Mouse (Mus musculus): ENCODE data around the gene Magi2. TPM values are rescaled to one million over a fixed set of nuclear protein-coding genes. Genes with fewer than 3 reads are reported as not detected.
A peak's percentile ranks its signal among the peaks of the same experiment; 100 is the strongest.

Gene Magi2
- 26.8 and 39.5 TPM in 2 replicates for polyA plus RNA-seq (2015; fragmentation: Nextera tagmentation; extraction: Ambion mirVana)

GRCm38 (mm10) chr5:19226866-19227243 is at the start of gene Magi2:
Gene Magi2, plus strand, starts transcription at chr5:19227036.
- H3K9me3 ChIP-seq (replicated peaks), result no peaks in the 10 kb centered on the region
- no peaks in the 10 kb centered on the region for H3K27me3 ChIP-seq (replicated peaks)
- H3K4me3 ChIP-seq (replicated peaks), result peak within 1 kb of the TSS; percentile 72
- H3K27ac ChIP-seq (replicated peaks), result peak within 1 kb of the TSS; percentile 85
- no peak for ATAC-seq (ENCODE audit: low FRiP score)
- H3K36me3 ChIP-seq, result no peaks in the 10 kb centered on the region
- peaks cover 28% of the 10 kb centered on the region for H3K4me1 ChIP-seq
- WGBS, result 3% methylated on average over 23 of the region's 26 CpGs
- H3K9ac ChIP-seq (replicated peaks), result peak within 1 kb of the TSS; percentile 72
- peak within 1 kb of the TSS; percentile 98 for H3K4me2 ChIP-seq

GRCm38 (mm10) chr5:19178594-19178993 is 48.2 kb upstream of the Magi2 start:
- H3K4me3 ChIP-seq (replicated peaks), result no peak overlapping the region
- WGBS, result 74% methylated on average over 6 of the region's 6 CpGs
- no peak for ATAC-seq (ENCODE audit: low FRiP score)
- no peaks in the 10 kb centered on the region for H3K4me1 ChIP-seq
- H3K4me2 ChIP-seq, result no peak overlapping the region
- no peaks in the 10 kb centered on the region for H3K36me3 ChIP-seq
- no peaks in the 10 kb centered on the region for H3K27me3 ChIP-seq (replicated peaks)
- no peak overlapping the region for H3K27ac ChIP-seq (replicated peaks)
- no peaks in the 10 kb centered on the region for H3K9me3 ChIP-seq (replicated peaks)
- no peak overlapping the region for H3K9ac ChIP-seq (replicated peaks)

GRCm38 (mm10) chr5:19186175-19186574 is 40.7 kb upstream of the Magi2 start:
- no peak overlapping the region for H3K4me2 ChIP-seq
- no peak for ATAC-seq (ENCODE audit: low FRiP score)
- H3K9me3 ChIP-seq (replicated peaks), result no peaks in the 10 kb centered on the region
- H3K36me3 ChIP-seq, result no peaks in the 10 kb centered on the region
- H3K4me3 ChIP-seq (replicated peaks), result no peak overlapping the region
- H3K27me3 ChIP-seq (replicated peaks), result no peaks in the 10 kb centered on the region
- no peak overlapping the region for H3K27ac ChIP-seq (replicated peaks)
- no peaks in the 10 kb centered on the region for H3K4me1 ChIP-seq
- no peak overlapping the region for H3K9ac ChIP-seq (replicated peaks)
- 90% methylated on average over 2 of the region's 2 CpGs for WGBS

- Histone ChIP-seq H3K4me1 (no peaks in the 10 kb centered on the region), H3K4me3 (replicated peaks) (no peak overlapping the region), H3K27me3 (replicated peaks) (no peaks in the 10 kb centered on the region), H3K27ac (replicated peaks) (no peak overlapping the region), H3K9me3 (replicated peaks) (no peaks in the 10 kb centered on the region), H3K4me2 (no peak overlapping the region), H3K9ac (replicated peaks) (no peak overlapping the region), H3K36me3 (no peaks in the 10 kb centered on the region)
- no peak for ATAC-seq (ENCODE audit: low FRiP score)
- 85% methylated on average over 3 of the region's 3 CpGs for WGBS
These were observed 15.2 kb upstream of the Magi2 start for GRCm38 (mm10) chr5:19211665-19212064.

- WGBS, result under 1% methylated on average over 48 of the region's 51 CpGs
- Histone ChIP-seq H3K4me3 (replicated peaks) (peak overlapping the region; percentile 72), H3K27ac (replicated peaks) (peak overlapping the region; percentile 85), H3K4me2 (peak overlapping the region; percentile 98), H3K4me1 (peaks cover 28% of the 10 kb centered on the region), H3K36me3 (no peaks in the 10 kb centered on the region), H3K9ac (replicated peaks) (peak overlapping the region; percentile 72), H3K27me3 (replicated peaks) (no peaks in the 10 kb centered on the region), H3K9me3 (replicated peaks) (no peaks in the 10 kb centered on the region)
- peak; percentile 97 for ATAC-seq (ENCODE audit: low FRiP score)
These were observed 531 bp upstream of the Magi2 start for GRCm38 (mm10) chr5:19226144-19226865.

- Histone ChIP-seq H3K4me1 (peaks cover 28% of the 10 kb centered on the region), H3K36me3 (no peaks in the 10 kb centered on the region), H3K27me3 (replicated peaks) (no peaks in the 10 kb centered on the region), H3K9ac (replicated peaks) (peak overlapping the region; percentile 72), H3K4me2 (peak overlapping the region; percentile 98), H3K9me3 (replicated peaks) (no peaks in the 10 kb centered on the region), H3K27ac (replicated peaks) (peak overlapping the region; percentile 85), H3K4me3 (replicated peaks) (peak overlapping the region; percentile 72)
- ATAC-seq (ENCODE audit: low FRiP score), result no peak; the same call in none of the 2 replicates
- 1% methylated on average over 21 of the region's 21 CpGs for WGBS
These were observed 445 bp downstream of the Magi2 start for GRCm38 (mm10) chr5:19227281-19227680.

- 0 out of 2 replicates have a peak, but pooled peaks have one; percentile 19 for ATAC-seq (ENCODE audit: low FRiP score)
- Histone ChIP-seq H3K27me3 (replicated peaks) (no peaks in the 10 kb centered on the region), H3K4me3 (replicated peaks) (peak overlapping the region; percentile 72), H3K9me3 (replicated peaks) (no peaks in the 10 kb centered on the region), H3K36me3 (no peaks in the 10 kb centered on the region), H3K4me1 (peaks cover 28% of the 10 kb centered on the region), H3K4me2 (peak overlapping the region; percentile 98), H3K27ac (replicated peaks) (peak overlapping the region; percentile 85; the same call in 1 of the 2 replicates), H3K9ac (replicated peaks) (peak overlapping the region; percentile 72)
- under 1% methylated on average over 14 of the region's 14 CpGs for WGBS
These were observed 1.0 kb downstream of the Magi2 start for GRCm38 (mm10) chr5:19227791-19228331.

- H3K4me2 ChIP-seq, result no peak overlapping the region
- no peak overlapping the region for H3K4me3 ChIP-seq (replicated peaks)
- no peak overlapping the region for H3K27ac ChIP-seq (replicated peaks)
- no peaks in the 10 kb centered on the region for H3K27me3 ChIP-seq (replicated peaks)
- no peaks in the 10 kb centered on the region for H3K4me1 ChIP-seq
- no peak overlapping the region for H3K9ac ChIP-seq (replicated peaks)
- no peaks in the 10 kb centered on the region for H3K9me3 ChIP-seq (replicated peaks)
- no peak for ATAC-seq (ENCODE audit: low FRiP score)
- H3K36me3 ChIP-seq, result no peaks in the 10 kb centered on the region
These were observed 15.0 kb downstream of the Magi2 start for GRCm38 (mm10) chr5:19241797-19242196.

- WGBS, result 80% methylated on average over 2 of the region's 2 CpGs
- Histone ChIP-seq H3K36me3 (no peaks in the 10 kb centered on the region), H3K27ac (replicated peaks) (no peak overlapping the region), H3K4me2 (no peak overlapping the region), H3K4me3 (replicated peaks) (no peak overlapping the region), H3K9ac (replicated peaks) (no peak overlapping the region), H3K9me3 (replicated peaks) (no peaks in the 10 kb centered on the region), H3K4me1 (no peaks in the 10 kb centered on the region), H3K27me3 (replicated peaks) (no peaks in the 10 kb centered on the region)
- ATAC-seq (ENCODE audit: low FRiP score), result no peak
These were observed 19.6 kb downstream of the Magi2 start for GRCm38 (mm10) chr5:19246426-19246825.

- WGBS, result 86% methylated on average over 3 of the region's 3 CpGs
- no peaks in the 10 kb centered on the region for H3K9me3 ChIP-seq (replicated peaks)
- H3K4me2 ChIP-seq, result no peak overlapping the region
- no peak overlapping the region for H3K4me3 ChIP-seq (replicated peaks)
- no peak overlapping the region for H3K27ac ChIP-seq (replicated peaks)
- ATAC-seq (ENCODE audit: low FRiP score), result no peak
- no peaks in the 10 kb centered on the region for H3K27me3 ChIP-seq (replicated peaks)
- no peak overlapping the region for H3K9ac ChIP-seq (replicated peaks)
- H3K36me3 ChIP-seq, result no peaks in the 10 kb centered on the region
- no peaks in the 10 kb centered on the region for H3K4me1 ChIP-seq
These were observed 20.4 kb downstream of the Magi2 start for GRCm38 (mm10) chr5:19247266-19247665.

GRCm38 (mm10) chr5:19262816-19263215 is 36.0 kb downstream of the Magi2 start:
- H3K9ac ChIP-seq (replicated peaks), result no peak overlapping the region
- H3K27me3 ChIP-seq (replicated peaks), result no peaks in the 10 kb centered on the region
- no peak overlapping the region for H3K4me3 ChIP-seq (replicated peaks)
- no peak for ATAC-seq (ENCODE audit: low FRiP score)
- no peak overlapping the region for H3K4me2 ChIP-seq
- no peaks in the 10 kb centered on the region for H3K36me3 ChIP-seq
- H3K27ac ChIP-seq (replicated peaks), result no peak overlapping the region
- H3K9me3 ChIP-seq (replicated peaks), result no peaks in the 10 kb centered on the region
- WGBS, result 71% methylated on average over 5 of the region's 5 CpGs
- no peaks in the 10 kb centered on the region for H3K4me1 ChIP-seq

GRCm38 (mm10) chr5:19264627-19265026 is 37.8 kb downstream of the Magi2 start:
- Histone ChIP-seq H3K9me3 (replicated peaks) (no peaks in the 10 kb centered on the region), H3K27ac (replicated peaks) (no peak overlapping the region), H3K9ac (replicated peaks) (no peak overlapping the region), H3K36me3 (no peaks in the 10 kb centered on the region), H3K4me2 (no peak overlapping the region), H3K4me3 (replicated peaks) (no peak overlapping the region), H3K4me1 (no peaks in the 10 kb centered on the region), H3K27me3 (replicated peaks) (no peaks in the 10 kb centered on the region)
- 80% methylated on average over 2 of the region's 2 CpGs for WGBS
- no peak for ATAC-seq (ENCODE audit: low FRiP score)

Measured in neural tube, embryonic 15.5 days (tissue).